In the genomic region with DNA sequence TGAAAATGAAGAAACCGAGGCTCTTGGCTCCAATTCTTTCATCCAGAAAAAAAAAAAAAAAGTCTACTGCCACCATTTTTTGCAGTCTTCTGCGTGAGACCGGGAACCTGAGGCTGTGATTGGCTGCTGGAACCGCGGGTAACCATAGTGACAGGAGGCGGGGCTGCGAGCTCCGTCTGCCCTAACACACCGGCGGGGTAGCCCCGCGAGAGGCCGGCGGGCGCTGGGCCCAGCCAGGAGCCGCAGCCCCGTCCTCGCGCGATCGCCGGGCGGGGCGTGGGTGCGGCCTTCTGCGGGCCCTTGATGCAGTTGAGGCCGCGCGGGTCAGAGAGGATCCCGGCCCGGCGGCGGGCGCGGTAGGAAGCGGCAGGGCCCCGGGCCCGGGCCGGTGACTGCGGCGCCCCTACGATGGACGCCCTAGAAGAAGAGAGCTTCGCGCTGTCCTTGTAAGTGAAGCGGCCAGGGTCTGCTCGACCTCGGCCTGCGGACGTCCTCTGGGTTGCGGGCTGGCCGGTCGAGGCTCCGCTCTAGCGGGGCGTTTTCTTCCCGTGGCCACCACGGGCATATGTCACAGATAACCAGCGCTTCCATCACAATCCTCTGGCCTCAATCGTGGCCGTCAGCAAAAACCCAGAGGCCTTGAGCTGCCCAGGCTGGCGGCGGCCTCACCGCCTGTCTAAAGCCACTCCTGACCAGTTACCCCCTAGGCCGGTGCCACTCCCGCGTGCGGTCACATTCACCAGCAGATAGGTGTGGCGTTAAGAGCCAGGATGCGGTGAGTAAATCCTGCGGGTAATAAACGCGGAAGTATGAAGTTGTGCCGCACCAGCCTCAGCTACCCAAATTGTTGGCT, we compare ENCODE assay signal across 7 mouse cellular contexts. TPM values are rescaled to one million over a fixed set of nuclear protein-coding genes. Genes with fewer than 3 reads are reported as not detected.
DNase-seq lines count a peak whose midpoint lies in the region; ATAC-seq lines count a peak whose summit lies in the region.

Gene Arl2bp (plus strand): TSS at position 145 of the 853 bp plus-strand sequence.

- peak within 1 kb of the TSS; percentile 80 for H3K4me3 ChIP-seq in intestine, embryonic 15.5 days (replicated peaks)
- H3K4me3 ChIP-seq in midbrain, embryonic 10.5 days, result peak within 1 kb of the TSS; percentile 89

- H3K9ac ChIP-seq in intestine, embryonic 15.5 days, result peak within 1 kb of the TSS; percentile 91

- peak within 1 kb of the TSS; percentile 60 for H3K4me2 ChIP-seq in intestine, embryonic 15.5 days (replicated peaks)

- no peaks in the 10 kb centered on the region for H3K27me3 ChIP-seq in intestine, embryonic 15.5 days (replicated peaks)
- no peaks in the 10 kb centered on the region for H3K27me3 ChIP-seq in midbrain, embryonic 10.5 days (ENCODE audit: low read depth, poor library complexity, severe bottlenecking)

- ATAC-seq in intestine, embryonic 15.5 days, result peak; percentile 99

- H3K4me1 ChIP-seq in intestine, embryonic 15.5 days (replicated peaks), result peaks cover 5% of the 10 kb centered on the region; the same call in 1 of the 2 replicates
- peaks cover 17% of the 10 kb centered on the region for H3K4me1 ChIP-seq in midbrain, embryonic 10.5 days

- peak; percentile 90 for DNase-seq in adrenal gland, adult 18-20 months (ENCODE audit: low spot score in 2 of 2)
- peak; percentile 96 for DNase-seq in embryo, embryonic 11 days
- peak; percentile 88 to 90 for DNase-seq in gastrocnemius, postnatal 36 days
- peak; percentile 94 to 97 for DNase-seq in left cerebral cortex, postnatal 25 days (ENCODE audit: low spot score in 2 of 2)
- DNase-seq in midbrain, embryonic 10.5 days (ENCODE audit: low spot score), result peak; percentile 94
- peak; percentile 89 for DNase-seq in right cerebral cortex, postnatal 4 days

- H3K9me3 ChIP-seq in intestine, embryonic 15.5 days, result no peaks in the 10 kb centered on the region
- no peaks in the 10 kb centered on the region for H3K9me3 ChIP-seq in midbrain, embryonic 10.5 days (replicated peaks)

- intact Hi-C loops in gastrocnemius, postnatal 36 days (cut with DNase I), result loop anchor here (2.0 kb wide), 1 partner anchor 36 kb away; no protein-coding TSS in a partner anchor
- intact Hi-C loops in left cerebral cortex, postnatal 25 days (cut with DNase I), result loop anchor here (5.0 kb wide), 1 partner anchor 64 kb away; the partner anchor contains the start of genes Fam192a and Rspry1

- H3K27ac ChIP-seq in intestine, embryonic 15.5 days, result peak within 1 kb of the TSS; percentile 85
- H3K27ac ChIP-seq in midbrain, embryonic 10.5 days (replicated peaks), result peak within 1 kb of the TSS; percentile 98

- WGBS in intestine, embryonic 15.5 days, result under 1% methylated on average over 73 of the region's 74 CpGs
- WGBS in midbrain, embryonic 10.5 days, result under 1% methylated on average over 74 of the region's 74 CpGs

- peaks cover 10% of the 10 kb centered on the region for H3K36me3 ChIP-seq in intestine, embryonic 15.5 days
- H3K36me3 ChIP-seq in midbrain, embryonic 10.5 days, result peaks cover 40% of the 10 kb centered on the region

RNA-seq across cellular contexts. Expression of gene Arl2bp, which starts in this region (rescaled TPM):
- total RNA-seq in adrenal gland, adult 18-20 months (2021), result 10 to 100 TPM; 60.6 to 66.6 TPM
- 10 to 100 TPM; 53.8 to 67.4 TPM for total RNA-seq in gastrocnemius, postnatal 36 days (2021)
- polyA plus RNA-seq in intestine, embryonic 15.5 days (2015; fragmentation: Nextera tagmentation; extraction: Ambion mirVana), result 118 and 123 TPM in 2 replicates
- total RNA-seq in left cerebral cortex, postnatal 25 days (2021), result 100 to 1,000 TPM; 157 to 158 TPM
- polyA plus RNA-seq in midbrain, embryonic 10.5 days (2016; fragmentation: Nextera tagmentation; extraction: Ambion mirVana), result 210 and 222 TPM in 2 replicates

Comparison
In these comparisons a context has a peak if more than half of its experiments do, and no peak if none do; other contexts are left out.
1. Peak in every context shown above with its lines: DNase-seq, ATAC-seq, H3K4me3 ChIP-seq and H3K27ac ChIP-seq.